Mouse (Mus musculus) liver, embryonic 16.5 days (tissue): ENCODE data around the gene Chrna9. TPM values are rescaled to one million over a fixed set of nuclear protein-coding genes. Genes with fewer than 3 reads are reported as not detected.

Experiments
- ATAC-seq: fragments of 200-750 bp; cut with Nextera tagmentation; 2 replicates; pipeline ENCODE4 v1.8.0; 2017; ENCODE audit warnings: low read depth, mild to moderate bottlenecking, moderate number of reproducible peaks, moderate library complexity
- H3K27ac ChIP-seq: fragments of 300-500 bp; sonication (generic); 2 replicates; pipeline ENCODE4 v1.5.1; 2014; ENCODE audit warnings: mild to moderate bottlenecking, low read length
- H3K27me3 ChIP-seq: fragments of 300-500 bp; sonication (generic); 2 replicates; pipeline ENCODE4 v1.6.1; 2014; ENCODE audit warnings: low read depth, low read length, mixed read lengths; ENCODE audit not compliant: control insufficient read depth, insufficient read depth
- H3K36me3 ChIP-seq: fragments of 300-500 bp; sonication (generic); 2 replicates; pipeline ENCODE4 v1.6.1; 2014; ENCODE audit warnings: mild to moderate bottlenecking; ENCODE audit not compliant: control insufficient read depth, insufficient read depth
- H3K4me1 ChIP-seq: fragments of 300-500 bp; sonication (generic); 2 replicates; pipeline ENCODE4 v1.6.1; 2014; ENCODE audit warnings: low read depth, low read length, mixed read lengths; ENCODE audit not compliant: control insufficient read depth
- H3K4me2 ChIP-seq: fragments of 300-500 bp; sonication (generic); 2 replicates; pipeline ENCODE4 v1.6.1; 2014; ENCODE audit warnings: low read depth, low read length, mixed read lengths
- H3K4me3 ChIP-seq: fragments of 300-500 bp; sonication (generic); 2 replicates; pipeline ENCODE4 v1.5.1; 2014; ENCODE audit warnings: low read depth, mild to moderate bottlenecking, low read length
- H3K9ac ChIP-seq: fragments of 300-500 bp; sonication (generic); 2 replicates; pipeline ENCODE4 v1.6.1; 2014; ENCODE audit warnings: low read depth, low read length
- H3K9me3 ChIP-seq: fragments of 300-500 bp; sonication (generic); replicated peaks from 2 replicates; pipeline ENCODE4 v1.6.1; 2016; ENCODE audit warnings: low read length; ENCODE audit not compliant: control insufficient read depth
- WGBS: fragments of 180-500 bp; shearing (Covaris S2); extraction: QIAGEN DNeasy Blood & Tissue Kit; methylation state at CpG from one replicate; pipeline ENCODE4 v1.1.7; 2014; ENCODE audit not compliant: insufficient replicate concordance; 5-methylcytosine and 5-hydroxymethylcytosine counted together
- polyA plus RNA-seq: library from polyadenylated mRNA; unstranded; fragments of >200 nt; fragmentation: Nextera tagmentation; extraction: Ambion mirVana; gene quantifications from 2 replicates; pipeline ENCODE4 v1.2.1, GENCODE M21; 2015

Chrna9 gene
- polyA plus RNA-seq, 1 experiment from 2014 or later, result 0.12 TPM

DNA sequence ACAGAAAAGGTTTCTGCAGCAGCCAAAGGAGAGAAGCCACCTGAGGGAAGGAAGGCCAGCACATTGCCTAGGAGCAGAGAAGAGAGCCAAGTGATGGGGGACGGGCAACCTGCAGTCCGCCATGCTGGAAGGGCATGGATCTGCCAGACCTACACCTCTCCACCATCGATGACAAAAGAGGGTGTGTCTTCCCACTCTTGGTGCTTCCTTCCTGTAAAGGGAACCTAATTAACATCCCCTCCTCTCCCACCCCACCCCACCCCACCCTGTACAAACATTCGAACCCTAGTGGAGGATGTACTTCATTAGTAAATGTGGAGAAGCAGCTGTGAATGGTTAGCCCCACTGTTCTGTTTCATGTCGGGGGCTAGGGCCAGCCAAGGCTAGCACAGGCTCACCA lies 22.5 kb upstream of the Chrna9 start:
- Histone ChIP-seq H3K9me3 (no peaks in the 10 kb centered on the region), H3K27me3 (no peaks in the 10 kb centered on the region), H3K36me3 (no peaks in the 10 kb centered on the region), H3K4me2 (no peak overlapping the region), H3K4me3 (no peak overlapping the region), H3K9ac (no peak overlapping the region), H3K27ac (no peak overlapping the region), H3K4me1 (no peaks in the 10 kb centered on the region)
- WGBS, result 57% methylated on average over 5 of the region's 5 CpGs
- no peak for ATAC-seq

DNA sequence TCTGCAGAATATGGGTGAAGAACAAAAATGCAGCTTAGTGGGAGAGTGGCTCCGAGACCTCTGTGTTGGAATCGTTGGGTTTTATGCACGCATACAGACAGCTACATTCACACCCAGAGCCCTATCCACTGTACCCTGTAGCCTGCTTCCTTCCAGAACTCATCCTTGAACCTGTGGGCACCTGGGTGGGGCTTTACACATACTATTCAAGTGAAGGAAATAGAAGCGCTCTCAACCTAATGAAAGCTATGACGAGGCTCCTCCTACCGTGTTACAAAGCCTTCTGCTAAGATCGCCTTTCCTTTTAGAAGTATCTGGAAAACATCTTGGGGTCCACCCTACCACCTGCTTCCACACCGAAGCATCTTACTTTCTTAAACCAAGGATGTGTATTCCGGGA lies 21.6 kb upstream of the Chrna9 start:
- Histone ChIP-seq H3K9me3 (no peaks in the 10 kb centered on the region), H3K4me1 (no peaks in the 10 kb centered on the region), H3K9ac (no peak overlapping the region), H3K4me3 (no peak overlapping the region), H3K27me3 (no peaks in the 10 kb centered on the region), H3K4me2 (no peak overlapping the region), H3K36me3 (no peaks in the 10 kb centered on the region), H3K27ac (no peak overlapping the region)
- no peak for ATAC-seq
- WGBS, result 75% methylated on average over 9 of the region's 9 CpGs

DNA sequence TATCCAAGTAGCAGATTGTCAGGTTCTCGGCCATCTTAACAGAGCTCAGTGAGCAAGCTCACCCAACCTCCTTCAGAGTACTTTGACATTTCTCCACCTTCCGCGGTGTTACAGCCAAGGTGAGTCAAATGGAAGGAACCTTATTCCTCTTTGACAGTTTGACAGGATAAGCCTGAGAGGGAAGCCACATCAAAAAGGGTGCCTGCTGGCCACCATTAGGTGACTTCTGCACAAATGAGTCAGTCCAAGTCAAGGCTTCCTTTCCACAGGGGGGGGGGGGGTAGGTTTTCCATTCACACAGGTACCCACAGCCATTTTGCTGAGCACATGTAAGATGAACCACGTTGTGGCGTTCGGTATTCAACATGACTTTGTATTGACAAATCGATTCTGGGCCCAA lies 20.4 kb upstream of the Chrna9 start:
- 80% methylated on average over 7 of the region's 7 CpGs for WGBS
- Histone ChIP-seq H3K27ac (no peak overlapping the region), H3K4me2 (no peak overlapping the region), H3K36me3 (no peaks in the 10 kb centered on the region), H3K4me1 (no peaks in the 10 kb centered on the region), H3K27me3 (no peaks in the 10 kb centered on the region), H3K4me3 (no peak overlapping the region), H3K9me3 (no peaks in the 10 kb centered on the region), H3K9ac (no peak overlapping the region)
- ATAC-seq, result no peak

DNA sequence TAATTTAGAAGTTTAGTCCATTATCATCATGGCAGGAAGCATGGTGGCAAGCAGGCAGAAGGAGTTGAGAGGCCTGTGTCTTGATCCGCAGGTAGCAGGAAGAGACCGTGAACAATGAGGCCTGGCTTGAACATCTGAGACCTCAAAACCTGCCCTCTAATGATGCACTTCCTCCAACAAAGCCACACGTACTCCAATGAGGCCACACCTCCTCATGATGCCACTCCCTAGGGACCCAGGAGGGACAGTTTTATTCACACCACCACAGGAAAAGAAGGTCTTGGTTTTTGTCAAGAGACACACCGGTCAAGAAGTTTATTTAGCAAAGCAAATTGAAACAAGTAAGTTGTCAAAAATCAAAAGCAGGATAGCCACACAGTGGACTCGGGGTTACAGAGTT lies 17.8 kb upstream of the Chrna9 start:
- Histone ChIP-seq H3K36me3 (no peaks in the 10 kb centered on the region), H3K4me3 (no peak overlapping the region), H3K4me2 (no peak overlapping the region), H3K9me3 (no peaks in the 10 kb centered on the region), H3K4me1 (no peaks in the 10 kb centered on the region), H3K27ac (no peak overlapping the region), H3K27me3 (no peaks in the 10 kb centered on the region), H3K9ac (no peak overlapping the region)
- ATAC-seq, result no peak
- WGBS, result 68% methylated on average over 5 of the region's 5 CpGs

DNA sequence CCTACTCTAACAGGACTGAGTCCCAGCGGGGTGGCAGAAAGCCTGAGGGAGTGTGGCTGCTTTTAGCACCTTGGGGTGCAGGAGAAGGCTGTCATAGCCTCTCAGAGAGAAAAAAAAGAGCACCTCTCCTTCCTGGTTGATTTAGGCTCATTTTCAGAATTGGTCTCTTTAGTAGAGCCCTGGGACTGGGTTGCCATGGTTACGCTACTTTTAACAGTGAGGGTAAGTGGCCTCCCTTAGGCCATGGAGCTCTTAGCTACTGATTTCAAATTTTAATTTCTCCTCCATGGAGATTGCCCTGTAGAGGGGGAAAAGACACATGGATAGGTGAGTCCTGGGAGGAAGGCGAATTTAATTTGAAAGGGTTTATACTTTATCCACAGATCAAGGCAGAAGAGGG lies 16.1 kb upstream of the Chrna9 start:
- Histone ChIP-seq H3K9ac (no peak overlapping the region), H3K4me2 (no peak overlapping the region), H3K9me3 (no peaks in the 10 kb centered on the region), H3K27ac (no peak overlapping the region), H3K27me3 (no peaks in the 10 kb centered on the region), H3K4me3 (no peak overlapping the region), H3K36me3 (no peaks in the 10 kb centered on the region), H3K4me1 (no peaks in the 10 kb centered on the region)
- ATAC-seq, result no peak
- WGBS, result 64% methylated on average over 3 of the region's 3 CpGs

DNA sequence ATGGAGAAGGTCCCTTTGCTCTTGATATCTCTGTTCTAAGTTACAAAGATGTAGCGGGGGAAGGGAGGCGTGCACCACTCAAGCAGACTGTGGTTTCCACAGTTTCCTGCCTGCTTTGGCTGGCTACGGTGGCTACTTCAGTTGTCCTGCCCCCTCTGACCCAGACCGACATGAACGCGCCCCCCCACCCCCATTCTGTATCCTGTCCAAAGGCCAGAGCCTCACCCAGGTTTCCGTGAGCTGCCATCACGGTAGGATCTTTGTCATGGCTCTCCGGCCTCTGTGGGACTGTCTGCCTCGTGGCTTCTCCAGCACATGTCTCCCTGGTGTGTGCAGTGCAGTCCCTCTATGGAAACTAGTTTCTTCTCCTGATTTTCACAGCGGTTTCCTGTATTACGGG lies 15.4 kb upstream of the Chrna9 start:
- H3K9me3 ChIP-seq, result no peaks in the 10 kb centered on the region
- H3K36me3 ChIP-seq, result no peaks in the 10 kb centered on the region
- no peak overlapping the region for H3K4me3 ChIP-seq
- H3K4me2 ChIP-seq, result no peak overlapping the region
- H3K9ac ChIP-seq, result no peak overlapping the region
- 20% methylated on average over 12 of the region's 12 CpGs for WGBS
- ATAC-seq, result no peak
- no peak overlapping the region for H3K27ac ChIP-seq
- no peaks in the 10 kb centered on the region for H3K4me1 ChIP-seq
- H3K27me3 ChIP-seq, result no peaks in the 10 kb centered on the region

DNA sequence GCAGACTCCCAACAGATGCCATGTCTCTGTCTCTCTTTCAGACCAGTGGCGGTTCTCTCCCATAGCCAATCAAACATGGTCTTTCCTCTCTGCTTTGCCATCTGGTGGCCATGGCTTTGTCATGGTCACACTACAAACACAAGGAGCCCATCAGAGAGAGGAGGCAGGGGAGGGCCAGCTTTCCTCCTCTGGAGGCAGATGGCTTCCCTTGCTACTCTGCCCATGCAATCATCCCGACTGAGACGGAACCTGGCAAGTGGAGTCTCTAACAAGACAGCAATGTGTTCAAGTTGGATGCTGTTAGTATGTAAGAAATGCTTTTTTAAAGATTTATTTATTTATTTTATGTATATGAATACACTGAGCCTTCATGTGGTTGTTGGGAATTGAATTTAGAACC lies 14.8 kb upstream of the Chrna9 start:
- Histone ChIP-seq H3K4me3 (no peak overlapping the region), H3K27me3 (no peaks in the 10 kb centered on the region), H3K9ac (no peak overlapping the region), H3K4me1 (no peaks in the 10 kb centered on the region), H3K27ac (no peak overlapping the region), H3K4me2 (no peak overlapping the region), H3K36me3 (no peaks in the 10 kb centered on the region), H3K9me3 (no peaks in the 10 kb centered on the region)
- no peak for ATAC-seq
- 87% methylated on average over 3 of the region's 3 CpGs for WGBS

DNA sequence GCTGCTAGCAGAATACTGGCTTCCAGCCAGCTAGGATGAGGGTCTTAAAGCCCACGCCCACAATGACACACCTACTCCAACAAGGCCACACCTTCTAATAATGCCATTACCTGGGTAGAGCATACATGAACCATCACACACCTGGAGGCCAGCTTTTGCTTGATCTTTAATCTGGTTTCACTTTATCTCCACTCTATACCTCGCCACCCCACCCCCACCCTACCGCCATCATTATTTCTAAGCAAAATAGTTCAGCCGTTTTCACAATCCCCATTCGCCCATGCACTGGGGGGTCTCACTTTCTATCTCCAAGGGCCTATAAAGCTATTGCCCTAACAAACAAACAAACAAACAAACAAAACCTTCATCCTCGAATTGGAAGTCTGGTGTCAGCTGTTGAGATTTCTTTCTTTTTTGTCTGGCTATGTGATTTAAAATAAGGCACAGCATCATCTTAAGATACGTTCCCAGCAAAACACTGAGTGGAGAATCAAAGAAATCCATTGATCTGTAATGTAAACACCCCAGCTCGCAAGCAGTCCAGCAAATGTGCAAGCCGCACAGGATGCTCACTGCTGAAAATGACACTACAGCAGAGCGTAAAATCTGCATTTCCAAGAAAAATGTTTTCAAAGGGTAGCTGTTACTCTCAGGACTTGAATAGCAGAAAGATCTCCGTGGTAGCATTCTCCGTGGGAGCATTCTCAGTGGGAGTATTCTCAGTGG lies 13.9 kb upstream of the Chrna9 start:
- H3K27ac ChIP-seq, result no peak overlapping the region
- no peaks in the 10 kb centered on the region for H3K4me1 ChIP-seq
- ATAC-seq, result no peak
- H3K27me3 ChIP-seq, result no peaks in the 10 kb centered on the region
- no peaks in the 10 kb centered on the region for H3K36me3 ChIP-seq
- no peaks in the 10 kb centered on the region for H3K9me3 ChIP-seq
- H3K9ac ChIP-seq, result no peak overlapping the region
- H3K4me2 ChIP-seq, result no peak overlapping the region
- 65% methylated on average over 12 of the region's 12 CpGs for WGBS
- H3K4me3 ChIP-seq, result no peak overlapping the region

DNA sequence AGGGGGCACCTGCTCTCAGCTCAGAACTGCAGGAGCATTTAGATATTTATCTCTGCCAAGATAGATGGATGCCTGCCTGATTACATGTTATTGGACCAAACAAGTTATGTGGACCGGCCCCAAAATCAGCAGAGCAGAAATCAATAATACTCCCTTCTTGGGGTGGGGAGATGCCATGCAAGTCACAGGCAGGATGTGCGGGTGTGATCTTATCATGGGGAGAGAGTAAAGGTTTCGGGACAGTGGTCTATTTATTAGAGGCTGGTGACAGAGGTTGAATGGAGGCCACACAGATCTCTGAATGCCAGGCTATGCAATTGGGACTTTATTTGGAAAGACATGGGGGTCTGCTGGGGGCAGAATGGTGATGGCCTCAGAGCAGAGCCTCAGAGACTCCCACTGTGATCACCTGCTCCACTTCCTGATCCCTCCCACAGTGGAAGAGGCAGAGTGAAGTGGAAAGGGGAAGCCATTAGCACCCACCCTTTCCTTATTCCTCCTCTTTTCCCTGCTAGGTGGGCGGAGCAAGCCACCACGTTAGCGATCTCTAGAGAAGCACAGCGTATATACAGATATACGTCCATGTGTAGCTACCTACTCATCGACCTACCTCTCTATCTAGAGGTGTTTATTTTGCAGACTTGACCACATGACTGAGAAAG lies 13.1 kb upstream of the Chrna9 start:
- Histone ChIP-seq H3K27me3 (no peaks in the 10 kb centered on the region), H3K9me3 (no peaks in the 10 kb centered on the region), H3K27ac (no peak overlapping the region), H3K9ac (no peak overlapping the region), H3K4me1 (no peaks in the 10 kb centered on the region), H3K36me3 (no peaks in the 10 kb centered on the region), H3K4me2 (no peak overlapping the region), H3K4me3 (no peak overlapping the region)
- WGBS, result 52% methylated on average over 9 of the region's 9 CpGs
- no peak for ATAC-seq
